Mouse (Mus musculus): ENCODE results near the gene Hoxd11. TPM values are rescaled to one million over a fixed set of nuclear protein-coding genes. Genes with fewer than 3 reads are reported as not detected.

The Hoxd11 gene
- polyA plus RNA-seq, 1 experiment from 2014 or later = not detected

DNA sequence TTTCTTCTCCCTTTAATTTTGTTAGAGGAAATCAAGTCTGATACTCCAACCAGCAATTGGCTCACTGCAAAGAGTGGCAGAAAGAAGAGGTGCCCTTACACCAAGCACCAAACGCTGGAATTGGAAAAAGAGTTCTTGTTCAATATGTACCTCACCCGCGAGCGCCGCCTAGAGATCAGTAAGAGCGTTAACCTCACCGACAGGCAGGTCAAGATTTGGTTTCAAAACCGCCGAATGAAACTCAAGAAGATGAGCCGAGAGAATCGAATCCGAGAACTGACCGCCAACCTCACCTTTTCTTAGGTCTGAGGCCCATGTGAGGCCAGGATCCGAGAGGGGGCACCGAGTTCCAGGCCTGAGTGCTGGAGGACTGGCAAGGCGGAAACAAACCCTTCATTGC lies 14.7 kb downstream of the Hoxd11 start:
- no peak overlapping the region for H3K9ac ChIP-seq
- no peak overlapping the region for H3K4me2 ChIP-seq
- no peak overlapping the region for H3K4me3 ChIP-seq
- H3K36me3 ChIP-seq = no peaks in the 10 kb centered on the region
- H3K9me3 ChIP-seq = no peaks in the 10 kb centered on the region
- peaks cover 98% of the 10 kb centered on the region for H3K27me3 ChIP-seq
- H3K4me1 ChIP-seq = peaks cover 15% of the 10 kb centered on the region
- no peak overlapping the region for H3K27ac ChIP-seq
- 2% methylated on average over 16 of the region's 16 CpGs for WGBS
- ATAC-seq (ENCODE audit: borderline replicate concordance, extremely low read depth, low FRiP score, low TSS enrichment) = no peak

DNA sequence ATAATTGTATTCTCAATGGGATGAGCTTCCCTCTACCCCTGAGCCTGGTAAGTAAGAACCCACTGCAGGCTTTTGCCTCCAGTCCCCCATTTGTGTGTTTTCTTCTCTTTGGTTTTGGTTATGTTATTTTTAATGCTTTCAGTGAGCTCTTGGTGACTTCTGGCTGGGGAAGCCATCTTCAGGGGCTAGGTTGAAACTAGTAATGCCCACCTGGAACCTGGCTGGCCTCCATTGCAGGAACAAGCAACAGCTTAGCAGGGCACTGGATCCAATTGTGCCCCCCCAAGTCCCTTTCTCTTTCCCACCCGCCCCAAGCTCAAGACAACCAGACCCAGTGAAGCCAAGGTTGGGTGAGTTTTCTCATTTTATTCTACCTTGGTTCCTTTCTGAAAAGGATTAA lies 16.0 kb downstream of the Hoxd11 start:
- no peak for ATAC-seq (ENCODE audit: borderline replicate concordance, extremely low read depth, low FRiP score, low TSS enrichment)
- Histone ChIP-seq H3K27me3 (peaks cover 99% of the 10 kb centered on the region), H3K4me2 (no peak overlapping the region), H3K4me3 (no peak overlapping the region), H3K4me1 (peaks cover 15% of the 10 kb centered on the region), H3K27ac (no peak overlapping the region), H3K9me3 (no peaks in the 10 kb centered on the region), H3K36me3 (no peaks in the 10 kb centered on the region), H3K9ac (no peak overlapping the region)
- 14% methylated on average over 1 of the region's 1 CpGs for WGBS

DNA sequence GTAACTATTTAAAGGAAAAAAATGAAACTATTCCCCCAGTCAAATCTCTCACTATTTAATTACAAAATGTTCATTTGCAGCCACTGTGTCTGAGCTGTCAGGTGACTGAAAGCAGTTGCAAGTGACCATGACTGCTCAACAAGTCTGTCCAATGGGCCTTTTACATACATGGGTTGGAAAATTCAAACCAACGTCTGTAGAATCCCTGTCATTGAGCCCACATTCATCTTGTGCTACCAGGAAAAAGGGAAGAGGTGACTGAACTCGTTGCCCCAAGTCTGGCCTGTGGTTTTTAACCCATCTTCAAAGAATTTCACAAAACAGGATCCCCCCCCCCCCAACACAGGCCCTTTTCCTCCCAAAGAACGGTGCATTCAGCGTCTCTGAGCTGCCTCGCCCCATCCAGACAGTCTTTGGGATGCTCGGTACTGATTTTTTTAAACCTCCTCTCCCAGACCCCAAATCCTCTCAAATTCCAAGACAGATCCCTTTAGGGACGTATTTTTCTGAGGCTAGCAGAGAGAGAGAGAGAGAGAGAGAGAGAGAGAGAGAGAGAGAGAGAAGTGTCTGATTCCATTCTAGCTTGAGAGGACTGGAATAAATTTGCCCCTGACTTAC lies 16.6 kb downstream of the Hoxd11 start:
- no peak overlapping the region for H3K9ac ChIP-seq
- H3K9me3 ChIP-seq = no peaks in the 10 kb centered on the region
- H3K4me3 ChIP-seq = no peak overlapping the region
- no peak overlapping the region for H3K4me2 ChIP-seq
- H3K27me3 ChIP-seq = peaks cover 100% of the 10 kb centered on the region
- H3K36me3 ChIP-seq = no peaks in the 10 kb centered on the region
- no peak for ATAC-seq (ENCODE audit: borderline replicate concordance, extremely low read depth, low FRiP score, low TSS enrichment)
- H3K4me1 ChIP-seq = peaks cover 15% of the 10 kb centered on the region
- H3K27ac ChIP-seq = no peak overlapping the region
- WGBS = 2% methylated on average over 7 of the region's 7 CpGs

DNA sequence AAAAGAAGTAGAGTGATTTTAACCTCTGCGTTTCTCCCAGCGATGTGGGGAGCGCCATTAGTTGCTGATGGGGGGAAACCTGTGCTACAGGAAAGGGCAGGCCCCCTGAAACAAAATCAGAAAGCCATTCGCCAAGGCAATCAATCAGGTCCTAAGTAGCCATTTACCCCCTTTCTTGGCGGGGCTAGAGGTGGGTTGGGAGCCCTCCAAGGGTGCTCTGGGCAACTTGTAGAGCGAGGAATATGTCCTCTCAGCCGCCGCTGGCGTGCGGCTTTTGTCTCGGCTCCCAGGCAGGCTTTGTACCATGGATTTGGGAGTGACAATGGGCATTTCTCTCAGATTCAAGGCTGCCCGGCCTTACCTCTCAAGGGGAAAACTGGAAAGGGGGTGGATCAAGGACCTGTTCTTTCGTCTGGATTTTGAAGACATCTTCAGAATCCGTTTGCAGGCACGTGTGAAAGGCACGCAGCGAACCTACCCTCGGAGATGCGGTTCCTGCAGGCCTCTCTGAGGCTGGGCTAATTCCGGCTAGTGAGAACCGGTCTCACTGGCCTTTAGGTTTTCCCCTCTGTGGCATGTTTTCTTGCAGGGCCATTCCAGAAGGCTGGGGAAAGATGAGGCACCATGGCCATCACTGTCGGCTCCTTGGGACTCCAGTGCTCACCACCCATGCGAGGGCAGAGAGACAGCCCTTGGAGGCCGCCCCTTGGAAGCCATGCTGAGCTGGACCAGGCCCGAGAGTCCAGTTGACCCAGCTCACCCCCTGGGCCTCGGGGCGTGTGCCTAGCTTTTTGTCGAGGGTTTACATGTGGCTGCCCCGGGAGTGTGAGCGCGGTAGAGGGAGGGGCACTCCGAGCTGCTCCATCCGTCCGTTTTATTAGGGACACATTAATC lies 17.3 kb downstream of the Hoxd11 start:
- Histone ChIP-seq H3K36me3 (no peaks in the 10 kb centered on the region), H3K27ac (no peak overlapping the region), H3K9ac (no peak overlapping the region), H3K9me3 (no peaks in the 10 kb centered on the region), H3K4me1 (peaks cover 12% of the 10 kb centered on the region), H3K27me3 (peaks cover 100% of the 10 kb centered on the region), H3K4me2 (no peak overlapping the region), H3K4me3 (no peak overlapping the region)
- 0 out of 2 replicates have a peak, but pooled peaks have one; percentile 36 for ATAC-seq (ENCODE audit: borderline replicate concordance, extremely low read depth, low FRiP score, low TSS enrichment)
- 2% methylated on average over 34 of the region's 34 CpGs for WGBS

DNA sequence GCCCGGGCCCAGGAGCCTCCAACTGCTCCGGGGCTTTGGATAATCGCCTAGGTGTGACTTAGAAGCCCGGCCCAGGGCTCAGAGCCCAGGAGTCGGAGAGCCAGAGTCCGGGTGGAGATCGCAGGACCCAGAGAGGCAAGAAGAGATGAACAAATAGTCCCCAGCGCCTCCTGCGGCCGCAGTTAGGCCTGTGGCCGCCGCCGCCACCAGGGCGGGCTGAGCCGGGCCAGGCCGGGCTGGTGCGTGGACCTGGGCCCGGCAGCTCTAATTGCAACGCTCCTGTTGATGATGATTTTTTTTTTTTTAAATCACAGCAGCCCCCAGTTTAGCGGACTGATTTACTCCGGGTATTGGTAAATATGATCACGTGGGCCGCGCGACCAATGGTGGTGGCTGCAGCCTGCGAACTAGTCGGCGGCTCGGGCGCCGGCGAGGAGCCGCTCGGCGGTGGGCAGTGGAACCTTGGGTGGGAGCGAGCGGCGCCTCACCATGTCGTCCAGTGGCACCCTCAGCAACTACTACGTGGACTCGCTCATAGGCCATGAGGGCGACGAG lies 18.3 kb downstream of the Hoxd11 start, which contains the start of gene Hoxd9:
Gene Hoxd9, plus strand, starts transcription at position 161 of the 555 bp plus-strand sequence.
- peak within 1 kb of the TSS; percentile 53 for H3K4me2 ChIP-seq
- no peak within 1 kb of the TSS for H3K9ac ChIP-seq
- H3K4me3 ChIP-seq = peak within 1 kb of the TSS; percentile 34
- H3K9me3 ChIP-seq = no peaks in the 10 kb centered on the region
- H3K4me1 ChIP-seq = peaks cover 12% of the 10 kb centered on the region
- no peak within 1 kb of the TSS for H3K27ac ChIP-seq
- H3K36me3 ChIP-seq = no peaks in the 10 kb centered on the region
- no peak for ATAC-seq (ENCODE audit: borderline replicate concordance, extremely low read depth, low FRiP score, low TSS enrichment)
- peaks cover 99% of the 10 kb centered on the region for H3K27me3 ChIP-seq
- 1% methylated on average over 43 of the region's 43 CpGs for WGBS

DNA sequence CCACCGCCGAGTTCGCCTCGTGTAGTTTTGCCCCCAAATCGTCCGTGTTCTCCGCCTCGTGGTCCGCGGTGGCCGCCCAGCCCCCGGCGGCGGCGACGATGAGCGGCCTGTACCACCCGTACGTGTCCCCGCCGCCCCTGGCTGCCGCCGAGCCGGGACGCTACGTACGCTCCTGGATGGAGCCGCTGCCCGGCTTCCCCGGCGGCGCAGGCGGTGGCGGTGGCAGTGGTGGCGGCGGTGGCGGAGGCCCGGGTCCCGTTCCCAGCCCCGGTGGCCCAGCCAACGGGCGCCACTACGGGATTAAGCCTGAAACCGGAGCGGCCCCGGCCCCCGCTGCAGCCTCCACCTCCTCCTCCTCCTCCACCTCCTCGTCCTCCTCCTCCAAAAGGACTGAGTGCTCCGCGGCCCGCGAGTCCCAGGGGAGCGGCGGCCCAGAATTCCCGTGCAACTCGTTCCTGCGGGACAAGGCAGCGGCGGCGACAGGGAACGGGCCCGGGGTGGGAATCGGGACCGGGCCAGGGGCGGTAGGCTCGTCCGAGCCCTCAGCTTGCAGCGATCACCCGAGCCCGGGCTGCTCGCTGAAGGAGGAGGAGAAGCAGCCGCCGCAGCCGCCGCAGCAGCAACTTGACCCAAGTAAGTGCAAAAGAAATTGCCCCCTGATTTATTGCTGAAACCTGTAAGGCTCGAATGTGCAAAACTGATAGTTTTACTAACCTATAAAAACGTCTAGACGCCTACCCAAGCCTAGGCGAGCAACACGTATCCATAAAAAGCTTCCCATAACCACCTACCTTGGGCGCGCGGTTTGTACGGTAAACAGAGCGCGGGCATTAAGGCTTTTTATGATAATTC lies 19.1 kb downstream of the Hoxd11 start:
- peak overlapping the region; percentile 34 for H3K4me3 ChIP-seq
- peaks cover 99% of the 10 kb centered on the region for H3K27me3 ChIP-seq
- peak overlapping the region; percentile 53 for H3K4me2 ChIP-seq
- no peaks in the 10 kb centered on the region for H3K9me3 ChIP-seq
- H3K27ac ChIP-seq = no peak overlapping the region
- H3K9ac ChIP-seq = no peak overlapping the region
- no peak for ATAC-seq (ENCODE audit: borderline replicate concordance, extremely low read depth, low FRiP score, low TSS enrichment)
- WGBS = under 1% methylated on average over 77 of the region's 86 CpGs
- no peaks in the 10 kb centered on the region for H3K36me3 ChIP-seq
- peaks cover 12% of the 10 kb centered on the region for H3K4me1 ChIP-seq

DNA sequence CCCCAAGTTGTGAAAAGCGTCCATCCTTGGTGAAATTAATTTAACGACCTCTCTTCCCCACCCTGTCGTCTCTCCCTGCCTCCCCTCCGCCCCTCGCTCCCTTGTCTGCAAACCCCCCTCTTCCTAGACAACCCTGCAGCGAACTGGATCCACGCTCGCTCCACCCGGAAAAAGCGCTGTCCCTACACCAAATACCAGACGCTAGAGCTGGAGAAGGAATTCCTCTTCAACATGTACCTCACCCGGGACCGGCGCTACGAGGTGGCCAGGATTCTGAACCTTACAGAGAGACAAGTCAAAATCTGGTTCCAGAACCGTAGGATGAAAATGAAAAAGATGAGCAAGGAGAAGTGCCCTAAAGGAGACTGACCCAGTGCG lies 19.7 kb downstream of the Hoxd11 start:
- Histone ChIP-seq H3K4me2 (no peak overlapping the region), H3K9ac (no peak overlapping the region), H3K4me1 (peaks cover 12% of the 10 kb centered on the region), H3K9me3 (no peaks in the 10 kb centered on the region), H3K27me3 (peaks cover 99% of the 10 kb centered on the region), H3K36me3 (no peaks in the 10 kb centered on the region), H3K27ac (no peak overlapping the region), H3K4me3 (no peak overlapping the region)
- 2% methylated on average over 17 of the region's 17 CpGs for WGBS
- no peak for ATAC-seq (ENCODE audit: borderline replicate concordance, extremely low read depth, low FRiP score, low TSS enrichment)

DNA sequence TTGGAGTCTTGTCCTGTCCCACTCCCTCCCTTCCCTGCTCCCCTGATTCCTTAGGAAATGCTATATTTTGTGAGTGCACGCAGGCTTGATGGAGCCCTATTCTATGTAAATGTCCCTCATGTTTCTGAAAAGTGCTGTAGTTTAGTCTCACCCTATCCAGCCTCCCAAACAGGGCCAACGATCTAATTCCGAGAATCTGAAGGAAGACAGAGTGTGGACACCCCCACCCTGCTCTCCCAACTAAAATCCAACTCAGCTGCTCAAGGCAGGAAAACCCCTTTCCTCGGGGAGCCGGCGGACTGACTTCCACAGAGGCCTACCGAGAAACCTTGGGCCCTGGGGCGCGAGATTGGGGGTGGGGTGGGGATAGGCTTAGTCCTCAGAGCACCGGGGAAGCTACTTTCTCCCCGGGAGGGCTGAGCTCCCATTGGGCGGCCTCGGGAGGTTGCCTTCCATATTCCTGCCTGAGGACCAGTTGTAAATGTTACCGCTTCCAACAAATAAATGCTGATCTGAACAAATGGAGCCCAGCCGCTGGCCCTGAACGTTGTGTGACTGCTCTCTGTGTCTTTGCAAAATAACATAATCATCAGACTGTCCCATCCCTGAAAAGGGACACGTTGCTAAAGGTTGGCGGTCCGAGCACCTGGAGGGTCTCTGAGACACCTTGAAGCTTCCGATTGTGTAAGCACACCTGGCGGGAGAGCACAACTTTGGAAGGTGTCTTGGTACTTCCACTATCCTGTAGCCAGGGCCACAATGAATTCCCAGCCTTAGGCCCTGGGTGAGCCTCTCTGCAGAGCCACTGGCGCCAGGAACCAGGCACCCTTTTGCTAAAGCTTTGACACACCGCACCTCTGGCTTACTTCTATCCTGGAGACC lies 20.5 kb downstream of the Hoxd11 start:
- 5% methylated on average over 23 of the region's 23 CpGs for whole genome bisulfite sequencing
- Histone ChIP-seq H3K27me3 (peaks cover 99% of the 10 kb centered on the region), H3K4me2 (no peak overlapping the region), H3K9me3 (no peaks in the 10 kb centered on the region), H3K27ac (no peak overlapping the region), H3K9ac (no peak overlapping the region), H3K4me3 (no peak overlapping the region), H3K36me3 (no peaks in the 10 kb centered on the region), H3K4me1 (peaks cover 17% of the 10 kb centered on the region)
- ATAC-seq (ENCODE audit: borderline replicate concordance, extremely low read depth, low FRiP score, low TSS enrichment) = no peak

DNA sequence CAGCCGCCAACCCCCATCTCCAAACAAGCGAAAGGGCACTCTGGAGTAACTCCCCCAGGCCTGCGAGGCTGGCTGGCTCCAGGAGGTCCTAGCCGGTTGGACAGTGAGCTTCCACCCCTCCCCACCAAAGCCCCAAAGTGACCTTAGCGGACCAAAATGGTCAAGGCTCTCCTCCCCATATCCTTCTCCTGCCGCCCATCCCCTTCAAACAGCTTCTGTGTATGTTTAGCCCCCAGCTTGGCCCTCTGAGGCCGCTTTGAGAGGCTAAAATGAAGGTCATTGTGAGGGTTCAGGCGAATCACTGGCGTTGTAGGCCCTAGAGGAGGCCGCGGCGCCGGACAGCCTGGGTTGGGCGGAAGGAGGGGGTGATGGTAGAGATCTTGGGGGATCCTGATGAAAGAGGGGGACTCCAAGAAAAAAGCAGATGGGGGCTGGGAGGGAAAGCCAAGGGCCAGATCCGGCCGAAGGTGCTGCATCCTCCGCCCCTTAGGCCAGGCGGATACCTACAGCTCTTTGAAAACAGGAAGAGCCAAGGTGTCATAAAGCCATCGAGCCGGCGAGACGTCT lies 21.3 kb downstream of the Hoxd11 start:
- no peak overlapping the region for H3K4me3 ChIP-seq

DNA sequence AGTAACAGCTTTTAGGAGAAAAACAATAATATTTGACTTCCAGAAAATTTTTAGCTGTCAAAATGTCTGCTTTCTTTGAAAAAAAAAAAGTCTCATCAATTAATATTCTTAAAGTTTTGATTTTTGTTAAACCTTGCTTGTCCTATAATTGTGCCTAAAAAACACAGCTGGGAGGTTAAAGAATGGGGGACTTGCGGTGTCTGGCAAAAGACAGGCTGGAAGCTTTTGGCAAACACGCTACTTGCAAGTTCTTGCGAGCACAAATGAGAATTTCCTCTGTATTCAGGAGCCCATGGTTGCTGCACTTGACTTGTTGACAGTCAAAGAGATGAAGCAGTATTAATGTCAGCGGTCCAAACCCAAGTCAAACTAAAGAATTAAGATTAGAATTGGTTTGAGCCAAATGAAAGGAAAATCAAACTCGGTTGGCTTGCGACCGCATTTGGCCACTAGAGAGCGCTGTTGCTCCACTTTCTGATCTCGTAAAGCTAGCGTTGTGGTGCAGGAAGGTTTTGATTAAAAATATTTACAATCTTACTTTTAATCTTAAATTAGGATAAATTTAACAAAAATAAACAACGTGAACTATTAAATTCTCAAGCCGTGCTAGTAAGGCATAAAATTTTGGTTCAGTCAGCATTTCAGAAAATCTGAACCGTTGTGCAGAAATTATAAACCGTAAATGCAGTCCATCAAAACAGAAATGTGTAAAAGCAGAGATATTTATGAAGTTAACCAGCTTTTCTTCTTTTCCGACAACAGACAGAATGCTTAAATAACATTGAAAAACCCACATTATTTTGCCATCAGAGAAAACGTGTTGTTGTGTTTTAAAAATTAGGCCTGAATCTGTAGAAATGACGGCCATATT lies 22.8 kb downstream of the Hoxd11 start:
- Histone ChIP-seq H3K9ac (no peak overlapping the region), H3K9me3 (no peaks in the 10 kb centered on the region), H3K27ac (no peak overlapping the region), H3K4me1 (peaks cover 28% of the 10 kb centered on the region), H3K27me3 (peaks cover 98% of the 10 kb centered on the region), H3K4me3 (no peak overlapping the region), H3K36me3 (no peaks in the 10 kb centered on the region), H3K4me2 (no peak overlapping the region)
- ATAC-seq (ENCODE audit: borderline replicate concordance, extremely low read depth, low FRiP score, low TSS enrichment) = no peak
- WGBS = 10% methylated on average over 17 of the region's 17 CpGs

More for the DNA sequence above, 21.3 kb downstream of the Hoxd11 start:
- 6% methylated on average over 22 of the region's 22 CpGs for WGBS
- H3K36me3 ChIP-seq = no peaks in the 10 kb centered on the region
- no peak overlapping the region for H3K4me2 ChIP-seq
- H3K27ac ChIP-seq = no peak overlapping the region
- peaks cover 99% of the 10 kb centered on the region for H3K27me3 ChIP-seq
- no peak overlapping the region for H3K9ac ChIP-seq
- peaks cover 24% of the 10 kb centered on the region for H3K4me1 ChIP-seq
- ATAC-seq (ENCODE audit: borderline replicate concordance, extremely low read depth, low FRiP score, low TSS enrichment) = no peak
- no peaks in the 10 kb centered on the region for H3K9me3 ChIP-seq
